ENCODE assay signal across 20 mouse cellular contexts in the genomic region with DNA sequence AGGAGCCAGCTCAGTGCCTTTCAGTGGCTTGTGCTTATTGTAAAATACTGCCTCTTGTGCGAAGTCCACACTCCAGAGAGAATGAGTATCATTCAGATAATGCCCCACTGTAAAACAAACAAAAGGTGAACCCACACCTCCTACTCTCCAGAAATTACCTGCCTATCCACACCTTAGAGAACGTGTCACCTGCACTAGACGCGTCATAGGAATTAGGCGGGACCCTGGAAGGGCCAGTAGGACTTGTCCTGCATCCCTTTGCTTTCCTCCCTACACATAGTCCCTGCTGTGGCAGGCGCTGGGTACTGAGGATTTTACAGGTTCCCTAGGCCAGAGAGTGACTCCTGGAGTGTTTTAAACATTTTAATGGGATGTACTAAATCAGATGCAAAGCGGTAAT. TPM values are rescaled to one million over a fixed set of nuclear protein-coding genes. Genes with fewer than 3 reads are reported as not detected.
"Had no signal": no experiment of that assay in that cellular context is flagged by ENCODE, and none has a peak within 500 bp of the region (broad histone marks: within the 10 kb centered on the region; RNA-seq: fewer than 3 reads in every experiment).

TSS of gene Abca12 (minus strand) at position 101 of the 400 bp plus-strand sequence.

- ATAC-seq: midbrain, embryonic 16.5 days had no signal

- H3K27ac ChIP-seq: midbrain, embryonic 10.5 days; midbrain, embryonic 12.5 days; neural tube, embryonic 12.5 days; stomach, embryonic 15.5 days had no signal

- H3K9ac ChIP-seq: lung, embryonic 14.5 days; midbrain, embryonic 12.5 days; neural tube, embryonic 12.5 days; stomach, embryonic 15.5 days had no signal

- DNase-seq: lung, adult 18-20 months; lung, embryonic 14.5 days; lung, postnatal 10 days; lung, postnatal 4 days; midbrain, embryonic 14.5 days; right cerebral cortex, postnatal 14 days; thymus, adult 18-20 months; thymus, postnatal 14 days; thymus, postnatal 36 days had no signal

- H3K4me2 ChIP-seq: lung, embryonic 14.5 days; midbrain, embryonic 12.5 days; neural tube, embryonic 12.5 days; stomach, embryonic 15.5 days had no signal

- H3K4me1 ChIP-seq: midbrain, embryonic 10.5 days; midbrain, embryonic 12.5 days; neural tube, embryonic 12.5 days; stomach, embryonic 15.5 days had no signal

- H3K36me3 ChIP-seq: midbrain, embryonic 10.5 days; midbrain, embryonic 12.5 days; neural tube, embryonic 12.5 days; stomach, embryonic 15.5 days had no signal

- H3K27me3 ChIP-seq: midbrain, embryonic 12.5 days; neural tube, embryonic 12.5 days; stomach, embryonic 15.5 days had no signal

- H3K9me3 ChIP-seq: midbrain, embryonic 10.5 days; midbrain, embryonic 12.5 days; neural tube, embryonic 12.5 days; stomach, embryonic 15.5 days had no signal

- H3K4me3 ChIP-seq: midbrain, embryonic 10.5 days; midbrain, embryonic 12.5 days; neural tube, embryonic 12.5 days; stomach, embryonic 15.5 days had no signal

RNA-seq across cellular contexts. Expression of gene Abca12, which starts in this region (rescaled TPM):
- total RNA-seq: megakaryocyte, adult 5-6 weeks; megakaryocyte-erythroid progenitor cell, adult 5-6 weeks; neutrophil, adult 5-6 weeks had no signal
- polyA plus RNA-seq: lung, embryonic 16.5 days; midbrain, embryonic 10.5 days; midbrain, embryonic 14.5 days; spleen, adult 2 months; thymus, postnatal 0 days had no signal
